Mouse (Mus musculus): ENCODE measurements at regions not wholly inside any gene's neighbourhood (a gene's known extent, or its start where the extent isn't known, plus 50 kb on each side); places are given as distances from the start of the nearest gene placed in this dataset.

DNA sequence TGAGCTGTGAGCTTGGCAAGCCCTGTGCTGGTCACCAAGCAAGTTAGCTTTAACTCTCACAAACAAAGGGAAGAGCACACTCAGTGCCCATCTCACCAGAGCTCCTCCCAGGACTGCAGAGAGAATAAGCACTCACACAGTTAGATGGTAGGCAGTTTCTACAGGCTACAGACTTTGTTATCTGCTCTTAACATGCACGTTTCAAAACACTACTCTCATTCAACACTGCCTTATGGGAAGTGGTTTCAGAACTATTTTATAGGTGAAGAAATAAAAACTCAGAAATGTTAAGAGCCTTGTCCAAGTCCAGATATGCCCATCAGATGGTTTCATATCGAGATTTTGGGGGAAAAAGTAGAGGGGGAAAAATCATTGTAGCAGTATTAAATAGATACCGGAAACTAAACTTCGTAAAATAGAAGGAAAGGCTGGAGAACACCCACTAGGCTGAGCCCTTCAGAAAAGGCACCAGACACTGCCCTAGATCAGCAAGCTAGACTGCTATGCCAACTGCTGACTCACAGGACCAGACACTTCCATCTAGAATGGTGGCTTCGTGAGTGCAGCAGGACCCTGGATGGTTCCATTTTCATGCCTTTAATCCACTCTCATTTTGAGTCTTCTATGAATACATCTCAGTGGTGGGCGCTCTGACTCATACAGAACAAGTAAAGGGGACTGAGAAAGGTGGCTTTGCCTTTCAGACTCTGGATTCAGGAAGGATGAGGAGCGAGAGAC, 51.3 kb upstream of the Serbp1 start:
- intact Hi-C loops (cut with DNase I): no loop called here
- TF ChIP-seq CTCF (IDR thresholded peaks at IDR 0.05): no peak

DNA sequence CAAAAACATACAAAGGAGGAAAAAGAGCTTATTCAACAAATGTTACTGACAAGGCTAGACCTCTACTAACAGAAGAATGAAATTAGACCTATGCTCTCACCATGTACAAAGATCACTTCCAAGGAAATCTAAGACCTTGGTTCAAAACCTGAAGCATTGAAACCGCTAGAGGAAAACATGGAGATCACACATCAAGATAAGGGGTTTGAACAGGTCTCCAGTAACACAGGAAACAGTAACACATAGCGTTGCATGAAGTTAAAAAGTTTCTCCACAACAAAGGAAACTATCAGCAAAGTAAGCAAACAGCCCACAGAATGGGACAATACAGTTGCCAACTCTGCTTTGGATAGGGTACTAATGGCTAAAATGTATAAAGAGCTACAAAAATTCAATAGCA, 53.3 kb upstream of the Serbp1 start:
- H3K4me3 ChIP-seq: no peak overlapping the region
- intact Hi-C loops (cut with DNase I): no loop called here
- no peak overlapping the region for H3K27ac ChIP-seq
- no peak for TF ChIP-seq CTCF (IDR thresholded peaks at IDR 0.05)
- DNase-seq: no peak

More for the DNA sequence above, 51.3 kb upstream of the Serbp1 start:
- H3K4me3 ChIP-seq: no peak overlapping the region
- DNase-seq: no peak
- no peak overlapping the region for H3K27ac ChIP-seq

DNA sequence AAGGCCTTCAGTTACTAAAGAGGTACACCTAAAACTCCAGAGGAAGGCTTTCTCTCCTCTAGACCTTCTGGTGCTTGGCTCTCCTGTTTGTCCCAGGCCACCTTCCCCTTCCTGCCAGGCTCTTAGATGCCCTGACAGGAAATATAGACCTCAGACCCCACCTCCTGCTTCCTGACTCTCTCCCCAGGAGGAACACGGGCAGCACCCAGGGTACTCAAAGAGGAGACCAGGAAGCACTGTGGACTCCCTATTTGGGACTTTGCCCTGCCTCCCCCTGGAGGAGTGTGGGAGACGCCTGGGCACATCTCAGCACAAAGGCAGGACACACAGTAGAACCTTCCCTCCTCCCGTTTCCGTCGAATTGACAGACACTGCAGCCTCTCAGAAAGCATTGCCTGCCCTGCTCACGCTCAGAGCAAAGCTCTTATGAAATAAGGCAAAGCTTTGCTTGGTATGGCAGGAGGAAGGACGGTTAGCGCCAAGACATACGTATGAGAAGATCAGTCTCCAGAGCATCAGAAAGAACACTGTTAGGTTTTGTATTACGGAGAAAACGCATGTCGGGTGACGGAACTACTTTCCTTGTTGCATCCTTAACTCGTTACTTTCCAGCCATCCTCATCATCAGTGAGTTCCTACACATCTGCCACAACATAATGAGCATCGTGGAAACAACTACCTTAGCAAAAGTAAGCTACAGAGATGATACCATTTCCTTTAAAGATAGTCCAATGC, 54.3 kb upstream of the Serbp1 start:
- DNase-seq: no peak
- H3K27ac ChIP-seq: no peak overlapping the region
- intact Hi-C loops (cut with DNase I): no loop called here
- no peak for TF ChIP-seq CTCF (IDR thresholded peaks at IDR 0.05)
- no peak overlapping the region for H3K4me3 ChIP-seq

DNA sequence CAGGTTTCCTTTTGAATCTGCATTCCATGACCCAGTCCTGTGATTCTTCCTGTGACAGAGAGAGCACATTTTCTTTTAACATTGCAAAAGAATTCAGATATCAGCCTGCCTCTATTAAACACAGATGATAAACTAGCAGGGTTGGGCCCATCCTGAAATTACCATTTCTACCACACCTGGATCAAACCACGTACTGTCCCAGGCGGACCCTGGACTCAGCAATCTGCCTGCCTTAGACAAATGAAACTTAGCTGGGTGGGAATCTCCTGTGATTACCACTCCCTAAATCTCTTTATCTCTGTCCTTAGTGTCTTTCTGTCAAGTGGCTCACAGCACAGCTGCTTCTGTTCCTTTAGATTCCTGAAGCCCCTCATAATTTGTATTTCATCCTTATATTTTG, 55.5 kb upstream of the Serbp1 start:
- Histone ChIP-seq H3K4me3 (no peak overlapping the region), H3K27ac (no peak overlapping the region)
- DNase-seq: no peak
- intact Hi-C loops (cut with DNase I): no loop called here
- no peak for TF ChIP-seq CTCF (IDR thresholded peaks at IDR 0.05)

DNA sequence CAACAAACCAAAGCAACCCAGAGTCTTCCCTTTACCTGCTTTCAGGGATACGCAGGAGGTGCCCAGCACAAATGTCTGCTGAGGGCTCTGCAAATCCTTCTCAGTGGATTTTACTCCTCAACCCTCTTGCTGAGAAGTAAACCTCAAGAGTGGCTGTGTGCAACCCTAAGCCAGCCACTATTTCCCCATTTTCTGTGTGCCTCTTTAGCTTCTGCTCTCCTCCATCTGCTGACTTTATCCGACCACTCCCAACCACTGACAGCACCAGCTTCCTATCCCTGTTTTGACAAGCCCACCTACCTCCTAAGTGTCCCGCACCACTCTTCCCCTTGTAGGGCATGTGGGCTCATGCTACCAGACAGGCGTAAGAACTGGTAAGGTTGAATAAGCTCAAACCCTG, 56.5 kb upstream of the Serbp1 start:
- TF ChIP-seq CTCF (IDR thresholded peaks at IDR 0.05): no peak
- Histone ChIP-seq H3K27ac (no peak overlapping the region), H3K4me3 (no peak overlapping the region)
- DNase-seq: no peak
- intact Hi-C loops (cut with DNase I): no loop called here

DNA sequence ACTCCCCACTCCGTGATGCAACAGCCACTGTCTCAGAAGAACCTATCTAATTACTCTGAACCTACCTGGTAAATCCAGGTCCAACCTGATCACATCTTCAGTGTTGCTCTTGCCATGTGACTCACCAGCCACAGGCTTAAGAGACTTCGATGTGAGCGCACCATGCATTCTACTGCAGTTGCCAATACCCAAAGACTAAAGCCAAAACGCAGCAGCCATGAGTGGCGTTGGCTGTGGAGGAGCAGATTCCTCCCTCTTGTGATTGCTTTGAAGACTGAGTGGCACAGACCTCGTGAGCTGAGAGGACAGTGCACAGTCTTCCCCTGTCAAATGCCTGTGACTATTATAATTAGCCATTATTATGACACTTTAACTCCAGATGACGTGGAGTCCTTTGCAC, 58.6 kb upstream of the Serbp1 start:
- intact Hi-C loops (cut with DNase I): loop anchor here (5.0 kb wide), 1 partner anchor 123 kb away; no protein-coding TSS in a partner anchor
- Histone ChIP-seq H3K4me3 (no peak overlapping the region), H3K27ac (no peak overlapping the region)
- no peak for DNase-seq
- no peak for TF ChIP-seq CTCF (IDR thresholded peaks at IDR 0.05)

DNA sequence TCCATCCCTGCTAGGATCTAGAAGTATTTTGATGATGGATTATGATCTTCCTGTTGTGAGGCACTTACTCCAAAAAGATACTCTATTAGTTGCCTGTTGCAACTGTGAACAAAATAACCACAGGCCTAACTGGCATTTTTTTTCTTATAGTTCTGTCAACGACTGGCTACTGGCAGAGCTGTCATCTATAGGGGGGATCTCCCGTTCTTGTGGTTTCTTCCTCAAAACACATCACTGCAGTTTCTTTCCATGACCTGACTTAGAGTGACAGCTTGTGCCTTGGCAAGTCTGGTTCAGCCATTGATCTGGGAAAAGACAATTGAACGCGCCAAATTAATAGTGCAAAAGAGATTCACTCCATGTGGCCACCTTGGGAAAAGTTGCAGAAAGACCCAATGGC, 59.4 kb upstream of the Serbp1 start:
- intact Hi-C loops (cut with DNase I): loop anchor here (5.0 kb wide), 1 partner anchor 124 kb away; no protein-coding TSS in a partner anchor
- no peak for DNase-seq
- no peak overlapping the region for H3K27ac ChIP-seq
- TF ChIP-seq CTCF (IDR thresholded peaks at IDR 0.05): no peak
- no peak overlapping the region for H3K4me3 ChIP-seq

DNA sequence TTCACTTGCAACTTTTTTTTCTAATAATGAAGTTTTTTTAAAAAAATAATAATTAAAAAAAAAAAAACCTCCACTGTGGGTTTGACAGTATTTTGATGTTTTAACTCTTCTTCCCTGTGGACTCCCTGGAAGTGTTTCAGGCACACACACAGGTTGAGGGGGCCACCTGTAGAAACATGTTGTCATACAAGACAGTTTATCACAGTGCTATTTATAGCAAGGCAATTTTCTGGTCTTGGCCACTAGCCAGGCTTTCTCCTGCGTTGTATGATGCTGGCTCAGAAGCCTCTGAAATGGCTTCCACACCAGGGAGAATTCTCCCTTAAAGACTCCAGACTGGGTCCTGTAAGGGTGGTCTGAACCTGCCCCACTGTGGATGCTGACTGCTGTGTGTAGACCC, 59.9 kb upstream of the Serbp1 start:
- intact Hi-C loops (cut with DNase I): loop anchor here (5.0 kb wide), 1 partner anchor 124 kb away; no protein-coding TSS in a partner anchor
- no peak for TF ChIP-seq CTCF (IDR thresholded peaks at IDR 0.05)
- H3K4me3 ChIP-seq: no peak overlapping the region
- no peak for DNase-seq
- H3K27ac ChIP-seq: no peak overlapping the region

DNA sequence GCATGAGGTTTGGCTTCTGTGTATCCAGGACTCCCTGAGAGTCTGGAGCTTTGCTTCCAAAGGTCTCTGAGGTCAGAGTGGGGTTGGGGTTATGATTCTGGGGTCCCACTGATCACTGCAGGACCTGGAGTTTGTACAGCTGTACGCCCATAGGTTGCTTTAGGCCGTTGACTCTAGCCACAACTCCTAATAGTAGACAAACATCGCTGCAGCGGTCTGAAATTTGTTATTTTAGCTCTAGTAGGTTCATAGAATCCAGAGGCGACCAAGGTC, 67.4 kb upstream of the Serbp1 start:
- Histone ChIP-seq H3K4me3 (peak overlapping the region; percentile 59), H3K27ac (peak overlapping the region; percentile 57)
- no peak for DNase-seq
- intact Hi-C loops (cut with DNase I): loop anchor here (1.0 to 5.0 kb wide), 2 partner anchors 148 to 267 kb away; no protein-coding TSS in a partner anchor
- TF ChIP-seq CTCF (IDR thresholded peaks at IDR 0.05): no peak

DNA sequence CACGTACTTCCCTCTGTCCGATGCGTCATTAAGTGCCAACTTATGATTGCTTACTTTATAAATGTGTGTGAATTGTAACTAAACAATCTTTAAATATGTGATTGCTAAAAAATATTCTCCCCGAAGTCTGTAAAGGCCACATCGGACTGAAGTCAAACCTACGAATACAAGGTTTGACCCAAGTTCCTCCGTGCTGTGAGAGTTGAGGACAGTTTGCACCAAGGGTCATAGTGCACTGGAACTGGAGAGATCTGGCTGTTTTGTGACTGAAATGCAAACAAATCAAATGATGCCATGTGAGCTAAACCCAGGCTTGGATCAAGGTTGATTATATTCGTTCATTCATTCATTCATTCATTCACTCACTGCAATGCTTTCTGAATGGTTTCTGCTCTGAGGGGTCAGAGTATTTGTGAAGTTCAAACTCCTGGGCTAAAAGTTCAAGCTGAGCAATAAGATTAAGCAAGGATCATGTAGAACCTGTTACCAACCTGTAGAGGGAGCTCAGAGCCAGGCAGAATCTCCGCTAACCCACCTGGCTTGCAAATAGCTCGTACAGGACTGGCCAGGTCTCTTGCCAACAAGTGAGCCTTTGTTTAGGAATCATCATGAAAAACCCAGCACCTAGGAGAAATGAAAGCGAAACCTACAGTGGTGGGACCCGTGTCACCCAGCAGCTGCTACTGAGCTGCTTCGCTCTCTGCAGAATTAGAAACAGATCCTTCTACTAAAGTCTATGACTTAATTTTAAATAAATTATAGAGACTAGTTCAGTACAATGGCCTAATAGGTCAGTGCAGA, 67.9 kb upstream of the Serbp1 start:
- peak overlapping the region; percentile 57 for H3K27ac ChIP-seq

DNA sequence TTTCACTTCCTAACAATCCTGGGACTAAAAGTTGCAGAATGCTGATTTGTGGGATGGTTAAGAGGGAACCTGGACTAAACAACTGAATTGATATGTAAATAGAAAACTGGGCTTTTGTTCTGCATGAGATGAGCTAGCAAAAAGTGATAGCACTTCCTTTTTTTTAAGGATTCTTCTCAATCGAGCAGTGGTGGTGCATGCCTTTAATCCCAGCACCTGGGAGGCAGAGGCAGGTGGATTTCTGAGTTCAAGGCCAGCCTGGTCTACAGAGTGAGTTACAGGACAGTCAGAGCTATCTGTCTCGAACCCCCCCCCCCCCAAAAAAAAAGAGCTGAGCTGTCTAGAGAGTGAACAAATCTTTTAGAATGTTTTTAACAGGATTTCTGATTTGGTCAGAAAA, 69.2 kb upstream of the Serbp1 start:
- Histone ChIP-seq H3K27ac (peak overlapping the region; percentile 80), H3K4me3 (peak overlapping the region; percentile 68)
- intact Hi-C loops (cut with DNase I): loop anchor here (10.0 kb wide), 1 partner anchor 634 kb away; the partner anchor contains the start of gene Mad2l1
- DNase-seq: no peak
- TF ChIP-seq CTCF (IDR thresholded peaks at IDR 0.05): no peak

More for the DNA sequence above, 67.9 kb upstream of the Serbp1 start:
- peak; percentile 68 for DNase-seq
- peak overlapping the region; percentile 59 for H3K4me3 ChIP-seq
- intact Hi-C loops (cut with DNase I): loop anchor here (1.0 to 10.0 kb wide), 3 partner anchors 148 to 635 kb away; partner anchors contain the start of gene Mad2l1
- TF ChIP-seq CTCF (IDR thresholded peaks at IDR 0.05): peak; percentile 86

DNA sequence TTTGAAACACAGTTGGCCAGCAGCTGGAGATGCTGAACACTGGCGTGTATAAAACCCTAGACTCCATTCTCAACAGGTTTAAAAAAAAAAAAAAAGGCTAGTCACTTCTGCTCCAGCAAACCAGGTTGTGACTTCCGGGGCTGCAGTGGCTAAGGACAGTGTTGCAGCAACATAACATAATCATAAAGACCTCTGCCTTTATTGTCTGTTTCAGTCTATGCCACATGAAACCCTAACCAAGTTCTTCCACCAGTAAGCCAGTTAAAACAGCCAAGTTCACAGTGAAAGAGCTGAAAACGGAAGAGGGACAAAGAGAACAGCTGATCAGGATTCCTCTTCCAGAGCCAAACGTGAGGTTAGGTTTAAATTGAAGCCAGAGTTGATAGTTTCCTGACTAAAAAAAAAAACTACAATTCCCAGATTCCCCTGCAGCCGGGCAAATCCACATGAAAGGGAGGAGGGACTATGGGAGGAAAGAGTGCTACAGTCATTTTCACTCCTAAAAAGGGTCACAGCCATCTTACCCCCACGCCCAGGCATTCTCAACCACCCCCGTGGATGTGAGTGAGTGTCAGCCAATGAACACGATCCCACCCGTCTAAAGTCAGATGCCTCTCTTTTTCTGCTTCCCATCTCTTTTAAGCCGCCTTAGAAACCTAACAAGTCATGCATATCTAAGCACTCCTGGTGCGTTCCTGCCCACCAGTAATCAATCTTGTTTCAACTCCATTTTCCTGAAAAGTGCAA, 69.8 kb upstream of the Serbp1 start:
- intact Hi-C loops (cut with DNase I): loop anchor here (10.0 kb wide), 1 partner anchor 633 kb away; the partner anchor contains the start of gene Mad2l1
- TF ChIP-seq CTCF (IDR thresholded peaks at IDR 0.05): no peak
- Histone ChIP-seq H3K4me3 (peak overlapping the region; percentile 68), H3K27ac (peak overlapping the region; percentile 80)
- peak; percentile 47 for DNase-seq

Data from gastrocnemius, adult 2 months (tissue).